Mouse (Mus musculus) CH12.LX (cell line): ENCODE results near the gene Eef2k. TPM values are rescaled to one million over a fixed set of nuclear protein-coding genes. Genes with fewer than 3 reads are reported as not detected.

Experiments used
- DNase-seq: peaks from one replicate; pipeline ENCODE4 v3.0.0-alpha.2; 2013; ENCODE audit errors: extremely low read depth
- H3K27ac ChIP-seq: 2 replicates; pipeline ENCODE4 v1.5.1; 2012; ENCODE audit warnings: low read depth, mild to moderate bottlenecking, control low read depth, moderate library complexity; ENCODE audit not compliant: insufficient read depth
- H3K27me3 ChIP-seq: replicated peaks from 2 replicates; pipeline ENCODE3; 2012; ENCODE audit warnings: inconsistent platforms
- H3K36me3 ChIP-seq, 2 experiments: replicated peaks in 1 of 2; 2 replicates each; pipeline versions ENCODE3 to v1.6.1; 2012; ENCODE audit warnings: inconsistent platforms in 1 of 2, low read length in 1 of 2, mild to moderate bottlenecking in 1 of 2, mixed read lengths in 1 of 2, moderate library complexity in 1 of 2; ENCODE audit not compliant: control insufficient read depth in 1 of 2, insufficient read depth in 1 of 2
- H3K4me1 ChIP-seq, 2 experiments: 2 replicates each; pipeline ENCODE4 v1.6.1; 2012; ENCODE audit warnings: inconsistent platforms in 1 of 2, moderate library complexity in 1 of 2; ENCODE audit not compliant: insufficient read depth in 2 of 2, control insufficient read depth in 1 of 2
- H3K4me2 ChIP-seq: 2 replicates; pipeline ENCODE4 v1.6.1; 2012; ENCODE audit warnings: low read depth, mild to moderate bottlenecking, control low read depth; ENCODE audit not compliant: poor library complexity, insufficient read depth, severe bottlenecking
- H3K4me3 ChIP-seq, 3 experiments: fragments of 150-350 bp in 1 of 3; sonication (generic) in 1 of 3; replicated peaks in 1 of 3; 2 replicates each; pipeline versions ENCODE3 to v1.5.1; 2011 to 2012; ENCODE audit warnings: low read depth in 2 of 3, low read length in 2 of 3, mild to moderate bottlenecking in 2 of 3, moderate library complexity in 2 of 3, control low read depth in 1 of 3, improper control_type of control experiment in 1 of 3, inconsistent platforms in 1 of 3, mixed read lengths in 1 of 3; ENCODE audit not compliant: poor library complexity in 1 of 3
- H3K79me2 ChIP-seq: replicated peaks from 2 replicates; pipeline ENCODE4 v1.6.1; 2012; ENCODE audit warnings: mild to moderate bottlenecking, moderate library complexity; ENCODE audit not compliant: control insufficient read depth, poor library complexity, insufficient read depth, severe bottlenecking; ENCODE audit errors: extremely low read depth
- H3K9ac ChIP-seq: 2 replicates; pipeline ENCODE4 v1.6.1; 2012; ENCODE audit warnings: low read depth, mild to moderate bottlenecking, control low read depth, moderate library complexity; ENCODE audit not compliant: insufficient read depth
- H3K9me3 ChIP-seq: replicated peaks from 2 replicates; pipeline ENCODE3; 2012; ENCODE audit warnings: low read length, inconsistent platforms, mixed read lengths
- BHLHE40 ChIP-seq: IDR thresholded peaks from 2 replicates; pipeline ENCODE4 v1.6.1; 2011; ENCODE audit warnings: mild to moderate bottlenecking, low read depth, low read length, improper control_type of control experiment
- CHD1 ChIP-seq: IDR thresholded peaks from 2 replicates; pipeline ENCODE4 v1.6.1; 2012; ENCODE audit warnings: low read depth, low read length, improper control_type of control experiment, inconsistent platforms
- CHD2 ChIP-seq: IDR thresholded peaks from 2 replicates; pipeline ENCODE4 v1.6.1; 2011; ENCODE audit warnings: low read length, improper control_type of control experiment
- CTCF ChIP-seq, 2 experiments: IDR thresholded peaks in 1 of 2; conservative IDR thresholded peaks in 1 of 2; 2 replicates each; pipeline ENCODE4 v1.5.1; 2011 to 2012; ENCODE audit warnings: low read depth in 2 of 2, low read length in 2 of 2, improper control_type of control experiment in 1 of 2, inconsistent platforms in 1 of 2, mild to moderate bottlenecking in 1 of 2, moderate library complexity in 1 of 2
- E2F4 ChIP-seq: IDR thresholded peaks from 2 replicates; pipeline ENCODE4 v1.6.1; 2011; ENCODE audit warnings: low read depth, low read length, improper control_type of control experiment; ENCODE audit not compliant: insufficient replicate concordance
- EP300 ChIP-seq: IDR thresholded peaks from 2 replicates; pipeline ENCODE4 v1.6.1; 2011; ENCODE audit warnings: low read length, improper control_type of control experiment
- GABPA ChIP-seq: IDR thresholded peaks from 2 replicates; pipeline ENCODE4 v1.6.1; 2012; ENCODE audit warnings: low read depth, low read length, improper control_type of control experiment, inconsistent platforms; ENCODE audit not compliant: insufficient replicate concordance
- HCFC1 ChIP-seq: IDR thresholded peaks from 2 replicates; pipeline ENCODE4 v1.6.1; 2012; ENCODE audit warnings: low read depth, mild to moderate bottlenecking, inconsistent platforms, low read length, improper control_type of control experiment
- IRF4 ChIP-seq: IDR thresholded peaks from 2 replicates; pipeline ENCODE4 v1.6.1; 2014; ENCODE audit warnings: low read depth, mild to moderate bottlenecking, inconsistent platforms, low read length, improper control_type of control experiment
- JUND ChIP-seq: conservative IDR thresholded peaks from 2 replicates; pipeline ENCODE4 v1.6.1; 2011; ENCODE audit warnings: low read depth, low read length, improper control_type of control experiment
- KAT2A ChIP-seq: IDR thresholded peaks from 2 replicates; pipeline ENCODE4 v1.6.1; 2012; ENCODE audit warnings: low read length, improper control_type of control experiment, inconsistent platforms; ENCODE audit not compliant: insufficient replicate concordance
- MAFK ChIP-seq: IDR thresholded peaks from 2 replicates; pipeline ENCODE4 v1.6.1; 2011; ENCODE audit warnings: low read length, improper control_type of control experiment; ENCODE audit not compliant: insufficient replicate concordance
- MAX ChIP-seq: IDR thresholded peaks from 2 replicates; pipeline ENCODE4 v1.6.1; 2011; ENCODE audit warnings: low read length, improper control_type of control experiment
- MAZ ChIP-seq: IDR thresholded peaks from 2 replicates; pipeline ENCODE4 v1.6.1; 2012; ENCODE audit warnings: low read depth, mild to moderate bottlenecking, inconsistent platforms, low read length, improper control_type of control experiment, moderate library complexity
- MEF2A ChIP-seq: IDR thresholded peaks from 2 replicates; pipeline ENCODE4 v1.6.1; 2014; ENCODE audit warnings: low read depth, mild to moderate bottlenecking, inconsistent platforms, low read length, improper control_type of control experiment, borderline replicate concordance
- MYC ChIP-seq: IDR thresholded peaks from 2 replicates; pipeline ENCODE4 v1.6.1; 2011; ENCODE audit warnings: low read depth, mild to moderate bottlenecking, improper control_type of control experiment, low read length
- NELFE ChIP-seq: IDR thresholded peaks from 2 replicates; pipeline ENCODE4 v1.6.1; 2011; ENCODE audit warnings: low read depth, low read length, improper control_type of control experiment
- NRF1 ChIP-seq: IDR thresholded peaks from 2 replicates; pipeline ENCODE4 v1.6.1; 2014; ENCODE audit warnings: low read depth, mild to moderate bottlenecking, inconsistent platforms, low read length, improper control_type of control experiment, moderate library complexity
- PAX5 ChIP-seq: IDR thresholded peaks from 2 replicates; pipeline ENCODE4 v1.6.1; 2012; ENCODE audit warnings: low read length, inconsistent platforms, mixed read lengths
- RAD21 ChIP-seq: IDR thresholded peaks from 2 replicates; pipeline ENCODE4 v1.6.1; 2011; ENCODE audit warnings: low read depth, mild to moderate bottlenecking, low read length, improper control_type of control experiment, moderate library complexity
- RCOR1 ChIP-seq: conservative IDR thresholded peaks from 2 replicates; pipeline ENCODE4 v1.6.1; 2012; ENCODE audit warnings: low read depth, mild to moderate bottlenecking, inconsistent platforms, low read length, improper control_type of control experiment
- SIN3A ChIP-seq: IDR thresholded peaks from 2 replicates; pipeline ENCODE4 v1.6.1; 2012; ENCODE audit warnings: low read length, improper control_type of control experiment, inconsistent platforms
- SMC3 ChIP-seq: IDR thresholded peaks from 2 replicates; pipeline ENCODE4 v1.6.1; 2011; ENCODE audit warnings: low read depth, low read length, improper control_type of control experiment
- TBP ChIP-seq: conservative IDR thresholded peaks from 2 replicates; pipeline ENCODE4 v1.6.1; 2011; ENCODE audit warnings: low read depth, low read length, improper control_type of control experiment
- TCF12 ChIP-seq: IDR thresholded peaks from 2 replicates; pipeline ENCODE4 v1.6.1; 2014; ENCODE audit warnings: low read depth, mild to moderate bottlenecking, inconsistent platforms, low read length, improper control_type of control experiment
- UBTF ChIP-seq: IDR thresholded peaks from 2 replicates; pipeline ENCODE4 v1.6.1; 2012; ENCODE audit warnings: low read depth, mild to moderate bottlenecking, inconsistent platforms, low read length, improper control_type of control experiment, moderate library complexity
- USF1 ChIP-seq: IDR thresholded peaks from 2 replicates; pipeline ENCODE4 v1.6.1; 2014; ENCODE audit warnings: low read depth, mild to moderate bottlenecking, inconsistent platforms, low read length, improper control_type of control experiment
- ZC3H11A ChIP-seq: IDR thresholded peaks from 2 replicates; pipeline ENCODE4 v1.6.1; 2012; ENCODE audit warnings: low read depth, mild to moderate bottlenecking, inconsistent platforms, low read length, improper control_type of control experiment
- ZMIZ1 ChIP-seq: IDR thresholded peaks from 2 replicates; pipeline ENCODE4 v1.6.1; 2012; ENCODE audit warnings: low read depth, mild to moderate bottlenecking, inconsistent platforms, low read length, improper control_type of control experiment
- ZNF384 ChIP-seq: IDR thresholded peaks from 2 replicates; pipeline ENCODE4 v1.6.1; 2012; ENCODE audit warnings: low read depth, low read length, improper control_type of control experiment, inconsistent platforms
- dilution Hi-C: fragments of 300-500 bp; cut with MboI; formaldehyde crosslinking; loops from 2 replicates; pipeline ENCODE4 v1.14.3; 2020; ENCODE audit warnings: low sequenced_read_pairs; ENCODE audit not compliant: extremely low pct_unique_long_range_greater_than_20kb, extremely low pct_ligation_motif_present
- in situ Hi-C: fragments of 300-500 bp; cut with MboI; formaldehyde crosslinking; loops from 3 replicates; pipeline ENCODE4 v1.14.3; 2019; ENCODE audit warnings: low sequenced_read_pairs, low pct_ligation_motif_present, low pct_unique_long_range_greater_than_20kb, mixed read lengths
- polyA plus RNA-seq: library from polyadenylated mRNA; unstranded; fragments of >175 nt; gene quantifications from 2 replicates; pipeline ENCODE4 v1.2.1, GENCODE M21; 2012; ENCODE audit warnings: low read depth; ENCODE audit not compliant: insufficient read length
- total RNA-seq, 2 experiments: library from RNA; depleted of rRNA; stranded (reverse); fragments of 300-350 nt in 1 of 2; fragments of >200 nt in 1 of 2; gene quantifications; 2 replicates each; pipeline ENCODE4 v1.2.3; 2012 to 2014

The Eef2k gene
- total and polyA plus RNA-seq, 3 experiments = 5.5 to 13.9 (median 13.7) TPM

DNA sequence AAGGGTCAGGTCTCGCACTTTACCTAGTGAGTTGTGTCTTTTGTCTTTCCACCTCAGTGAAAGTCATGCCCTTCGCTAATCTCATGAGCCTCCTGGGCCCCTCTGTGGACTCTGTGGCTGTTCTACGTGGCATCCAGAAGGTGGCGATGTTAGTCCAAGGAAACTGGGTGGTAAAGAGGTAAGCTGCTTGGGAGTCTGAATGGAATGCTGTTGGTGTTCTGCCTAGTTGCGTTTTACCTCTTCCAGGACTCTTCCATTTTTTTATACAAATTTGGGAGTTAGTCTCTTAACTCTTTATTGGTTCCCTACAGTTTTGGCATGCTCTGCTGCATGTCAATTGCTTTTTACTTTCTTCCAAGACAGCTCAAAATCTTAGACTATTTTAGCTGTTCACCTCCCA is 92.1 kb downstream of the Eef2k start:
- Histone ChIP-seq H3K4me1 (no peaks in the 10 kb centered on the region), H3K36me3 (peaks cover 76 to 100% of the 10 kb centered on the region in 2 experiments), H3K4me3 (no peak overlapping the region), H3K79me2 (no peaks in the 10 kb centered on the region), H3K9ac (no peak overlapping the region), H3K4me2 (no peak overlapping the region), H3K27ac (no peak overlapping the region), H3K9me3 (no peaks in the 10 kb centered on the region), H3K27me3 (no peaks in the 10 kb centered on the region)
- dilution Hi-C loops (no loop called here), in situ Hi-C loops (loop anchor here (10.0 kb wide), 1 partner anchor 180 kb away; no protein-coding TSS in a partner anchor)
- peak; percentile 52 for DNase-seq
- TF ChIP-seq MAX (no peak), EP300 (no peak), GABPA (no peak), RAD21 (peak; percentile 70), ZMIZ1 (no peak), ZNF384 (no peak), JUND (no peak), CHD1 (no peak), E2F4 (no peak), ZC3H11A (no peak), MAFK (no peak), NELFE (0 out of 2 replicates have a peak, but pooled peaks have one; percentile 13), CHD2 (no peak), RCOR1 (no peak), KAT2A (no peak), NRF1 (no peak), HCFC1 (no peak), TCF12 (no peak), MYC (no peak), USF1 (no peak), CTCF (conservative IDR thresholded peaks at IDR 0.05 in 1 of 2, IDR thresholded peaks at IDR 0.05 in 1 of 2; ENCODE audit: low read depth in 2 of 2, low read length in 2 of 2) (peak; percentile 19 to 78; a peak in 3 of 4 replicates), IRF4 (no peak), MAZ (no peak), UBTF (no peak), SMC3 (peak; percentile 71), MEF2A (no peak), TBP (no peak), SIN3A (no peak), BHLHE40 (no peak), PAX5 (no peak)
